Mouse (Mus musculus): ENCODE measurements around the gene Htt.

The Htt gene

GRCm38 (mm10) chr5:34889252-34889651 lies 127.7 kb downstream of the Htt start:
- no peak for DNase-seq (ENCODE audit: low read depth, low spot score)

- DNase-seq (ENCODE audit: low read depth, low spot score) = no peak
Measured at GRCm38 (mm10) chr5:34896697-34897453, 135.3 kb downstream of the Htt start.

DNA sequence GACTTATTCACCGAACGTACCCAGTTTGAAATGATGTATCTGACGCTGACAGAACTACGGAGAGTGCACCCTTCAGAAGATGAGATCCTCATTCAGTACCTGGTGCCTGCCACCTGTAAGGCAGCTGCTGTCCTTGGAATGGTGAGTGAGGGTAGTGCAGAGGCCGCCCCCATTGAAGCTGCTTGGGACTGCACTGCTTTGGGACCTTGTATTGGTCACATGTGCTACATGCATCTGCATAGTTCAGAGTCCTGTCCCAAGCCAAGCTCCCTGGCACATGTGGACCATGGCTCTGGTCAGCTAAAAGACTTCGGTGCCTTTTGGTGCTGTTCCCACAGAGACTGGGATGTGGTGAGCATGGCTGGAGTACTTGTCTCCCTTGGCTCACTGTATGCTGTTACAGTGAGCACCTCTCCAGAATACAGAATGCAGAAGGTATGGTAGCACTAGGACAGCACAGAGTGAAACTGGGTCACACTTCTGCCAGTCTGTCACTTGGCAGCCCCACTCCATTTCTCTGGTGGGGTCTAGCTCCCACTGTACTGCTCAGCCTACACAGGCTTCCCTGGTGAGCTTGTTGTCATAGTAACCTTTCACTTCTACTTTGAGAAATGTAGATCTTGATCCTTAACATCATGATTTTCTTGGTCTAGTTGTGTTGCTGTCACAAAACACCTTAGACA lies 138.4 kb downstream of the Htt start:
- DNase-seq (ENCODE audit: low read depth, low spot score) = no peak

GRCm38 (mm10) chr5:34902371-34902770 lies 140.8 kb downstream of the Htt start:
- no peak for DNase-seq (ENCODE audit: low read depth, low spot score)

- DNase-seq (ENCODE audit: low read depth, low spot score) = no peak
Measured at GRCm38 (mm10) chr5:34902811-34903385, 141.4 kb downstream of the Htt start.

- DNase-seq (ENCODE audit: low read depth, low spot score) = no peak
Measured at GRCm38 (mm10) chr5:34904412-34904811, 142.9 kb downstream of the Htt start.

GRCm38 (mm10) chr5:34907230-34907629 lies 145.7 kb downstream of the Htt start:
- no peak for DNase-seq (ENCODE audit: low read depth, low spot score)

- no peak for DNase-seq (ENCODE audit: low read depth, low spot score)
Measured at GRCm38 (mm10) chr5:34907910-34908725, 146.6 kb downstream of the Htt start, which contains the start of gene Msantd1. TSS of gene Msantd1 (plus strand) at chr5:34908012.

DNA sequence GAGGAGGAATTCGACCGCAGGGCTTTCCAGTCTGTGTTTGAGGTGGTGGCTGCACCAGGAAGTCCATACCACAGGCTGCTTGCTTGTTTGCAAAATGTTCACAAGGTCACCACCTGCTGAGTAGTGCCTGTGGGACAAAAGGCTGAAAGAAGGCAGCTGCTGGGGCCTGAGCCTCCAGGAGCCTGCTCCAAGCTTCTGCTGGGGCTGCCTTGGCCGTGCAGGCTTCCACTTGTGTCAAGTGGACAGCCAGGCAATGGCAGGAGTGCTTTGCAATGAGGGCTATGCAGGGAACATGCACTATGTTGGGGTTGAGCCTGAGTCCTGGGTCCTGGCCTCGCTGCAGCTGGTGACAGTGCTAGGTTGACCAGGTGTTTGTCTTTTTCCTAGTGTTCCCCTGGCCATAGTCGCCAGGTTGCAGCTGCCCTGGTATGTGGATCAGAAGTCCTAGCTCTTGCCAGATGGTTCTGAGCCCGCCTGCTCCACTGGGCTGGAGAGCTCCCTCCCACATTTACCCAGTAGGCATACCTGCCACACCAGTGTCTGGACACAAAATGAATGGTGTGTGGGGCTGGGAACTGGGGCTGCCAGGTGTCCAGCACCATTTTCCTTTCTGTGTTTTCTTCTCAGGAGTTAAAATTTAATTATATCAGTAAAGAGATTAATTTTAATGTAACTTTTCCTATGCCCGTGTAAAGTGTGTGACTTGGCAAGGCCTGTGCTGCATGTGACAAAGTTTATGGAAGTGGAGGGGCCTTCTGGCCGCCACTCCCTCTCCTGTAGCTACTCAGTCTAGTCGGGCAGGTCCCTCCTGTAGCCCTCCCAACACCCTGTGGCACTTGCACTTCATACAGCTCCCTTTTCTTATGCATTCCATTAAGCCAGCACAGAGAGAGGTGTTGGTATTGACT lies 147.4 kb downstream of the Htt start:
- DNase-seq (ENCODE audit: low read depth, low spot score) = no peak

DNA sequence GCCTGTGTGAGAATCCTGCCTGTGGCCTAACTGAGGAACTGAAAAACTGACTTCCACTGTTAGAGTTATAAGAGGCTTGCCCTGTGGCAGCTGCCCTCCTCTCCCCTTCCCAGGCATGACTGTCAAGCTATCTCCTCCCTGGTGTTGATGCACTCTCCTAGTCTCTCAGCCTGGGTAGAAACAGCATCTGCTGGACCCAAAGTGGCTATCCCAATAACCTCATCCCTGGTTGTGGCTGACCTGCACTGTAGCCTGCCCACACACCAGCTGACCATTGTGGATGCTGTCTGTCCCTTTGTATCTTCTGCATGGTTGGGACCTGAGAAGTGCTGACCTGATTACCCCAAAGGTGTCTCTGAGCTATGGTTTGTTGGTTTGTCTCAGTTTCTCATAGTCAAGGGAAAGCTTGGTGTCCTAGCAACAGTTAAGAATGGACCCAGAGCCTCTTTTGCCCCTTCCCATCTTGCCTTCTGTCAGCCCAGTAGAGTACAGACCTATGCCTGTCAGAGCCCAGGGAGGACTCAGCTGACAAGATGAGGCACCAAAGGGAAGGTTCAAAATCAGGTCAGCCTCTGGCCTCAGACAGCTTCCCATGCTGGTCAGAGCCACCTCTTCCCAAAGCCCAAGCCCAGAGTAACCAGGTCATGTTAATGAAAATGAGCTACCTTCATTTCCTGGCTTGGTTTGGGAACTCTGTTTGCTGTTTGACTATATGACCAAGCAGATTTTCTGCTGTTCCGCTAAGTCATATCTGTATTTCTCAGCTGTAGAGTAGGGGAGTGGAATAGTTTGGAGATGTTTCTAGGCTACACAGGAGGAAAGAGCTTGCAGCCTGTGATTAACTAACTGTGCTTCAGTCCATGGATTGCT lies 148.3 kb downstream of the Htt start:
- DNase-seq (ENCODE audit: low read depth, low spot score) = no peak

DNA sequence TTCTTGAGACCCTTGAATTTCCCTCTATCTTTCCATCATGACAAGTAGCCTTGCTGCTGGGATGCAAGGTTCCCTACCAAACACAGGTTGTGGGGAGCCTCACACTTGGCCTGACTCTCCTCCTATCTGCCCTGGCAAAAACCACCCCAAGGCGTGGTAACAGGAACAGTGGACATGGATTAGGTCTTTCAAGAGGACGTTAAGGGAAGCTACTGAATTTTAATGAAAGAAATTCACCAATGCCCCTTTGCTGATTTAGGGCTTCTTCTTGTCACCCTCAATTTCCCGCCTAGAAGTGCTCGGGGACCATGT lies 148.9 kb downstream of the Htt start:
- no peak for DNase-seq (ENCODE audit: low read depth, low spot score)

DNA sequence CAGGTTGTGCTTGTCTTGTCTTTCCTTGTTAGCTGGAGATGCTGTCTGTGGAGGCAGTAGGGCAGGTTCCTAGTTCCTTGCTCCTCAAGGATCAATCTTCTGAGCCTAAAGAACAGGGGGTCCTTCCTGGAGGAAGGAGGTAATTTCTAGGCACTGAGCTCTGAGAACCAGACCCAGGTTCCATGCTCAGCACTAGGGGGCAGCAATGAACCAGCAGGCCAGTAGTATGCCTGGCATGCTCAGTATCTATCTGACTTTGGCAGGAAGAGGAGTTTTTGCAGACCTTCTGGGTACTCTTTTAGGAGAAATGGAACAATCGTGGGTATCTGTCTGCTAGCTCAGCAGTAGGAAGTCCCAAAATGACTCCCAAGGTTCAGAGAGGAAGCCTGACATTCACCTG lies 154.3 kb downstream of the Htt start:
- DNase-seq (ENCODE audit: low read depth, low spot score) = no peak

DNA sequence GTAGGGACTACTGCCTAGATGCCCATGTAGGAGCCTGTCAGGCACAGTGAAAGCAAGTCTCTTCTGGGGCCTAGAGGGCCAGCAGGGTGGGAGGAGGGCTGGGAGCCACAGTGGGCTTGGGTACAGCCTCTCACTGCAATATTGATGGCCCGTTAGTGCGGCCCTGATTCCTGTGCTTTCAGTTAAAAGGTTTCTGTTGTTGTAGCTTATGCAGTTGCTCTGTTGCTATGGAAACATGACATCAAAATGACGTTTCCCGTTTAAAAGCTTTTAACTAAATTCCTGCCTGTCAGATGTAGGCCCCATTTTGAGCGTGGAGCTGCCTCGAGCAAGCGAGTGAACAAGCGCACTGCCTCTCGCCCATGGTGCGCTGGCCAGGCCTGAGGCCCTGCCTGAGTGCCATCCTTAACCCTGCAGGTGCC lies 155.7 kb downstream of the Htt start:
- DNase-seq (ENCODE audit: low read depth, low spot score) = no peak

DNA sequence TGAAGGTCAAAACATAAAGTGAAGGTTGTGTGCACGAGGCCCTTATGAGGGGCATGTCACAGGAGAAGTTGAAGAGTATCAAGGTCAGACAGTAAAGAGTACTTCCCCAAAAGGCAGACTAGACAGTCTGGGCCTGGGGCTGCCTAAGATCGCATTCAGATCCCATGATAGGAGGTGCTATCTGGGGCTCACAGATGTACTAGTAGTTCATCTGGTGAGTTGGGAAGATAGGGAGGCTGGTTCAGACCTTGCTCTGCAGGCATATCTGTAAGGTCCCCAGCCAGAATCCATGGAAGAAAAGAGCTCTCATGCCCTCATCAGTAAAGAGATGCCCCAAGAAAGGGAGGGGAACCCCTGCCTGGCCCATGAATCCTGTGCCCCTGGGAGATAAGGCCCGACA lies 157.2 kb downstream of the Htt start:
- DNase-seq (ENCODE audit: low read depth, low spot score) = no peak

DNA sequence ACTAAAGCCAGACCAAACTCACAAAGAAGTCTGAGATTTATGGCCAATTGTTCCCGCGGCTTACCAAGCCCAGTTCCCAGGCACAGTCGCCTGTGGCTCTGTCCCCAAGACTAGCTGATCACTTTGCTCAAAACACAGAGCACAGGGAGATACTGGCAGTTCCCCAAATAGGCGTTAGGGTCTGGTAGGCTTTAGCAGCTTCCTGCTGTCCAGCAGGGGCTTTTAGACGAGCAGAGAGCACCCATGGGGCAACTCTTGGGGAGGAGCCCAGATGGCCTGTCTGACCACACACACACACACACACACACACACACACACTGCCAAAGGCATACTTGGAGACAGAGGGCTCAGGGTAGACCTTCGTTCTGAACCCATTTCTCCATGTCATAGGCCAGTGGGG lies 161.0 kb downstream of the Htt start:
- no peak for DNase-seq (ENCODE audit: low read depth, low spot score)

GRCm38 (mm10) chr5:34923920-34924319 lies 162.4 kb downstream of the Htt start:
- DNase-seq (ENCODE audit: low read depth, low spot score) = no peak

DNA sequence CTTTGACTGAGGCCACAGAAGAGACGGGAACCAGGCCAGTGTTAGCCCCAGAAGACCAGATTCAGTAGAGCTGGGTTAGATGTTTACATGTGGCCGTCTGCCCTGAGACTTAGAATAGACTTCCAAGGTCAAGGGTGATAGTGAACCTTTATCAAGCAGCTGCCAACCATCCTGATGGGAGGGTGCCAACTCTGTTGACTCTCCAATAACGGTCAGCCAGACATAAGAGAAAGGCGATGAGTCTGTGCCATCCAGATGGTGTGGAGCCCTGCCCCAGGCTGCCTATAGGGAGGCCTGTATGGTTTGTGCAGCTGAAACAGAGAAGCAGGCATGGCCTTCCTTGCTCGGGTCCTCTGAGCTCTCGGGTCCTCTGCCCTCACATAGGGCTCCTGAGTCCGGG lies 163.0 kb downstream of the Htt start:
- DNase-seq (ENCODE audit: low read depth, low spot score) = no peak

GRCm38 (mm10) chr5:34927648-34928047 lies 166.1 kb downstream of the Htt start:
- no peak for DNase-seq (ENCODE audit: low read depth, low spot score)

DNA sequence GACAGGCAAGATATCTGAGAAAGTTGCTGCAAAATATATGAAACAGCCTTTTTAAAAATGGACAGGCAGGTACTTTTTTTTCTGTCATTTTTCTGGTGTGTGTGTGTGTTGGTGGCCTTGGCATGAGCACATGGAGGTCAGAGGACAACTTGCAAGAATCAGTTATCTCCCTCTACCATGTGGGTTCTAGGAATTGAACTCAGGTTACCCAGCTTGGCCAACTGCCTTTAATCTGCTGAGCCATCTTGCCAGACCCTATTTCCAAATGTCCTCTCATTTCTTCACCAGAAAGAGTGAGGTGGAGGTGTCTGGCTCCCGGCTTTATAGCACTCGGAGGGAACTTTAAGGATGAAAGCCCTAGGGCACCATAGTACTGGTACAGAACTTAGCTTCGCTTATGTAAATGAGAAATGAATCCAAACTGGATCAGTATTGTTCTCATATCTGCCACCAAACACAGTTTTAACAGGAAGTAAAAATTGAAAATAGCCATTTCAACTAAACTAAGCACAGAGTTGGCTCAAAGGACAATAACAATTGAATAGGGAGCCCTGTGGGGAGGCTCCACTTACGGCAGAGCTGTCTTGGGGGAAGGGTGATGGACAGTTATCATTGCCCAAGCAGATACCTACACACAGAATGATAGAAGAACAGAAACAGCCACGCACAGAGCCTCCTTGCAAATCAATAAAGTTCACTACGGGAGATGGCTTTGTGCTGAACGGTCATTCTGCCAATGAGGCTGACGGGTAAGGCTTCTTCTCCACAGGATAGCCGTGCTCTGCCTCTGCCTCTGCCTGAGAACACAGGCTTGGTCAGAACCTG lies 168.8 kb downstream of the Htt start:
- no peak for DNase-seq (ENCODE audit: low read depth, low spot score)
